Mouse (Mus musculus) forebrain, embryonic 10.5 days (tissue): ENCODE measurements around the gene Ripply1. TPM values are rescaled to one million over a fixed set of nuclear protein-coding genes. Genes with fewer than 3 reads are reported as not detected.

Experiments
- DNase-seq: peaks from one replicate; pipeline ENCODE4 v3.0.0-alpha.2; 2017; ENCODE audit warnings: low spot score; ENCODE audit errors: extremely low spot score
- H3K27ac ChIP-seq: fragments of 300-500 bp; sonication (generic); 2 replicates; pipeline ENCODE4 v1.5.1; 2016; ENCODE audit warnings: mild to moderate bottlenecking
- H3K27me3 ChIP-seq: fragments of 300-500 bp; sonication (generic); 2 replicates; pipeline ENCODE4 v1.6.1; 2016; ENCODE audit warnings: mild to moderate bottlenecking; ENCODE audit not compliant: poor library complexity, severe bottlenecking
- H3K36me3 ChIP-seq: fragments of 300-500 bp; sonication (generic); replicated peaks from 2 replicates; pipeline ENCODE4 v1.6.1; 2016; ENCODE audit warnings: mild to moderate bottlenecking, moderate library complexity
- H3K4me1 ChIP-seq: fragments of 300-500 bp; sonication (generic); 2 replicates; pipeline ENCODE4 v1.6.1; 2016
- H3K4me3 ChIP-seq: fragments of 300-500 bp; sonication (generic); 2 replicates; pipeline ENCODE4 v1.5.1; 2016; ENCODE audit warnings: mild to moderate bottlenecking, moderate library complexity
- H3K9me3 ChIP-seq: fragments of 300-500 bp; sonication (generic); 2 replicates; pipeline ENCODE4 v1.6.1; 2016; ENCODE audit warnings: mild to moderate bottlenecking, moderate library complexity
- WGBS: fragments of 180-500 bp; shearing (Covaris S2); methylation state at CpG from one replicate; pipeline ENCODE4 v1.1.7; 2016; 5-methylcytosine and 5-hydroxymethylcytosine counted together
- polyA plus RNA-seq: library from polyadenylated mRNA; unstranded; fragments of >200 nt; fragmentation: Nextera tagmentation; extraction: Ambion mirVana; gene quantifications from 2 replicates; pipeline ENCODE4 v1.2.1, GENCODE M21; 2016

The Ripply1 gene
- polyA plus RNA-seq, 1 experiment from 2014 or later, result 0.24 TPM

DNA sequence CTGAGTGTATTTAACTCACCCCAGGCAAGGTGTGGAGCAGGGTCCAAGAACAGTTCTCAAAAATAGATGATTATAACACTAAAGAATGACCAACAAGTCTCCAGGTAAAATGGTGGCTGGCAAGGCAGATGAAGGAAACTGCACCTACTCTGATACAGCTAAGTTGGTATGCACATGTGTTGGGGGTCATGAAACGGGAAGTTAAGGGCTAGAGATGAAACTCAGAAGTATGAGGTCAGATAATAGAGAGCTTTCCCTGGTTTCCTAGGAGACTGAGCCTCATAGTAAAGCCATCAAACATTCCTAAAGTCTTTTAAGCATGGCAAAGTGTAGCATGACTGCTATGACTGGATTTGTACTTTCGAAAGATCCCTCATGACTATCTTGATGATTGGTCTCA lies 20.9 kb upstream of the Ripply1 start:
- Histone ChIP-seq H3K4me1 (peaks cover 2% of the 10 kb centered on the region; the same call in 1 of the 2 replicates), H3K27me3 (peaks cover 94% of the 10 kb centered on the region), H3K27ac (no peak overlapping the region), H3K9me3 (no peaks in the 10 kb centered on the region), H3K4me3 (no peak overlapping the region), H3K36me3 (no peaks in the 10 kb centered on the region)
- 91% methylated on average over 2 of the region's 2 CpGs for WGBS
- DNase-seq, result no peak

DNA sequence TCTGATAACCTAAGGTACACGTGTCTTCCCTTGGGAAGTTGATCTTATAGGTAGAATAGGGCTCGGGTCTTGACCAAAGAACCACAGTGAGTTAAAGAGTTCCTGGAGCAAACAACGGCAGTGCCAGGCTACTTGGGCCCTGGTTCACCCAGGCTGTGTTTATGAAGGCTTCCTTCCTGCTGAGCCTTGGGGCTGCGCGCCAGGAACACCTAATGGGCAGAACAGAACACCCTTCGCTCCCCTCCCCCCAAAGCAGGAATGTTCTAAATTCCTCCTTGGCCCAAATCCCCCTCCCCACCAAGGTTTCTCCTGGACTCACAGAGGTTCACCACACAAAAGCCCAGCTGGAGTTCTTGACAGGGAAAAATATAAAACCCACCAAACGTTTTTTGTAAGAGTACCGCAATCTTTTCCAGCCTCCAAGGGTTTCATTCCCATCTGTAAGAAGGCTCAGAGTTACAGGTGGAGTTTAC lies 18.3 kb upstream of the Ripply1 start, which contains the start of gene Cldn2:
TSS of gene Cldn2 (plus strand) at position 423 of the 473 bp plus-strand sequence.
- Histone ChIP-seq H3K4me1 (no peaks in the 10 kb centered on the region; the same call in 1 of the 2 replicates), H3K27me3 (peaks cover 94% of the 10 kb centered on the region), H3K9me3 (no peaks in the 10 kb centered on the region), H3K4me3 (no peak within 1 kb of the TSS), H3K27ac (no peak within 1 kb of the TSS), H3K36me3 (no peaks in the 10 kb centered on the region)
- DNase-seq, result no peak
- 69% methylated on average over 8 of the region's 8 CpGs for WGBS

DNA sequence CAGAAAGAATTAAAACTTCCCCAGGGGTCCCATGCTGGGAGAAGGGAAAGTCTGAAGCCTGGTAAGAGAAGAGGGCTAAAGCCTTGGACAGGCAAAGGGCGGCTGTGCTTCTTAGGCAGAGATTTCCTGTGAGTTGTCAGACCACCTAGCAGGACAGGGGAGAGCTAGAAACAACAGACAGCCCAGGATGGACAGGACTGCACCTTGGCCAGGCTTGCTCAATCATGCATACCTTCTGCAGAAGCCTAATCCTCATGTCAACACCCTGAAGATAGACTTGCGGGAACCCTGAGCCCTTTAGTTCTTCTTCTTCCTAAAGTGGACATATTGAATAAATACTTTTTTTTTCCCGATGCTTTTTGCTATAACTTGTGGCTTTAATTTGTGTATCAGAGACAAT lies 17.8 kb upstream of the Ripply1 start:
- no peak for DNase-seq
- no peaks in the 10 kb centered on the region; the same call in 1 of the 2 replicates for H3K4me1 ChIP-seq
- 75% methylated on average over 3 of the region's 3 CpGs for WGBS
- peaks cover 95% of the 10 kb centered on the region for H3K27me3 ChIP-seq
- no peak overlapping the region for H3K27ac ChIP-seq
- no peaks in the 10 kb centered on the region for H3K36me3 ChIP-seq
- H3K4me3 ChIP-seq, result no peak overlapping the region
- H3K9me3 ChIP-seq, result no peaks in the 10 kb centered on the region

DNA sequence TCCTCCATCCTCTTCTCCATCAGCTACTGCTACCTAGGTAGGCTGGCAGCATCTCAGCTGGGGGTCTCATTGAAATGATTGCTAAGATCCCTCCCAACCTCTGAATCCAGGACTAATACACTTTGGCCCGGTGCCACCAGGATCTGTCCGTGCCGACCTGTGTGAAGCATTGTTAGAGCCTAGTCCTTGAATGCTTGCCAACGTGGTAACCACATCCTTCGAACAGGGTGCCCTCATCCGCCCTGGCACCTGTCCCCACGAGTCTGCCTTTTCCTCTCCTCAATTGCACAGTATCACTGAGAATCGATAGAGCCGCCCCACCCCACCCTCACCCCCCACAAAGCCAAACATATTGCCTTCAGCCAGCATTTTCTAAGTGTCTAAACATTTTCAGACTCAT lies 15.7 kb upstream of the Ripply1 start:
- no peak overlapping the region for H3K27ac ChIP-seq
- DNase-seq, result no peak
- H3K4me1 ChIP-seq, result no peaks in the 10 kb centered on the region; the same call in 1 of the 2 replicates
- H3K4me3 ChIP-seq, result no peak overlapping the region
- no peaks in the 10 kb centered on the region for H3K9me3 ChIP-seq
- WGBS, result 90% methylated on average over 9 of the region's 9 CpGs
- H3K27me3 ChIP-seq, result peaks cover 88% of the 10 kb centered on the region
- no peaks in the 10 kb centered on the region for H3K36me3 ChIP-seq

DNA sequence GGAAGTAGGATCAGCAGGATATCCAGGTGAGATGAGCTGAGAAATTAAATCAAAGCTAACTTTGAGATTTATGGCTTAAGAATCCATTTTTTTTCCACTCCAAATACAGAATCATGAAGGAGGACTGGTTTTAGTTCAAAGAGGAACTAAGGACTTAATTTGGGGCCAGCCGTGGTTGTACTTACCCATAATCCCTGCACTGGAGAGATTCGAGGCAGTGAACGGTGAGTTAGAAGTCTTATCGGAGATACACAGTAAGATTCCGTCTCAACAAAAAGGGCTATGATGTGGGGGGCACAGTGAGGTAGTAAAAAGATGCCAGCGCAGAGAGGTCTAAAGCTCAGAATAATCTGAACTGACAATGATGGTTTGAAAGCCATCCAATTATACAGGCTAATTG lies 13.9 kb upstream of the Ripply1 start:
- no peak overlapping the region for H3K4me3 ChIP-seq
- H3K27me3 ChIP-seq, result peaks cover 88% of the 10 kb centered on the region
- no peak overlapping the region for H3K27ac ChIP-seq
- no peaks in the 10 kb centered on the region for H3K36me3 ChIP-seq
- DNase-seq, result no peak
- no peaks in the 10 kb centered on the region; the same call in 1 of the 2 replicates for H3K4me1 ChIP-seq
- H3K9me3 ChIP-seq, result no peaks in the 10 kb centered on the region
- 85% methylated on average over 6 of the region's 6 CpGs for WGBS

DNA sequence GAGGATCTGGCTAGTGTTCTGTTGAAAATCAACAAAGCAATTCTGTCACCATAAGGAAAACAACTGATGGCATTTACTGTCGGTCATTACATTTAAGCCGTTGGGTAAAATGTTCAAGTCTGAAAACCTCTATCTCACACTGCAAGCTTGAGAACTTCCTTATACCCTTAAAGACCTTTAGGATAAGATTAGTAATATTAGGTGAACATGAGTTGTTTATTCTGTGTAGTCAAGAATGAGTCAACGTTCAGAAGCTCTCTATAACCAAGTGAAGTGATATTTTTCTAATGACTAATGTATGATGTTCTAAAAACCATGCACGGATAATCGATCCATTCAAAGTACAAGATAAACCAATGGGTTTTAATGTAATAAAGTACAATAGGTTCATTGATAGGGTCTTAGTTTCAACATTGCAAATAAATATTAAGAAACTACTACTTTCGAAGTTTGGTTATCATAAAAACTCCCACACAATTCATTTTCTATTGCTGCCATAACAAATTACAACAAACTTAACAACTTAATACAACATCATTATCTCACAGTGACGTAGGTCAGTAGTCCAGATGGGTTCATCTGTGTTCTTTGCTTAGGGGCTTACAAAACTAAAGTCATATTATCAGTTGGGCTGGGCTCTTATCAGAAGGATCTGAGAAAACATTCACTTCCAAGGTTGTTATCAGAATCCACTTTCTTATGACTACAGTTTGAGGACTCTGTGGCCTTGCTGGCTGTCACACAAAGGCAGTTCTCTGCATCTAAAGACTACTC lies 12.1 kb upstream of the Ripply1 start:
- H3K9me3 ChIP-seq, result no peaks in the 10 kb centered on the region
- WGBS, result 92% methylated on average over 7 of the region's 7 CpGs
- DNase-seq, result no peak
- no peak overlapping the region for H3K4me3 ChIP-seq
- peaks cover 87% of the 10 kb centered on the region for H3K27me3 ChIP-seq
- no peaks in the 10 kb centered on the region; the same call in 1 of the 2 replicates for H3K4me1 ChIP-seq
- H3K36me3 ChIP-seq, result no peaks in the 10 kb centered on the region
- no peak overlapping the region for H3K27ac ChIP-seq

DNA sequence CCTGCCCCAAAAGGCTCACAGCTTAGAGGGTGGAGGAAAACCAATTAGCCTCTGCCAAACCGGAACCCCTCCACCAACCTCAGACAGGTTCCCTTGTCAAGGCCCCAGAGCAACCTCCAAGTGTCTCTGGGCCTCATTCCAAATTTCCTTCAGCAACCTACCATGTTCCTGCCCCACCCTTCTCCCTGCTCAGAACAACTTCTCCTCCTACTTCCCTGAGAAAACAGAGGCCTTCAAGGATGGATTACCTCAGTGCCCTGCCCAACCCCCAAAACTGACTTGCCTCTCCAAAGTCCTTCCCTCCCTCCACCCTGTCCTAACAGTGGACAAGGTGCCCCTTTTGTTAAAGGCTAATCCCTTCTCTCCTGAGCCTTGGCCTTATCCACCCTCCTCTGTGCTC lies 3.6 kb upstream of the Ripply1 start:
- Histone ChIP-seq H3K9me3 (no peaks in the 10 kb centered on the region), H3K4me3 (no peak overlapping the region), H3K27me3 (peaks cover 86% of the 10 kb centered on the region), H3K27ac (no peak overlapping the region), H3K4me1 (peaks cover 14% of the 10 kb centered on the region), H3K36me3 (no peaks in the 10 kb centered on the region)
- DNase-seq, result no peak
- WGBS, result 16% methylated on average over 1 of the region's 1 CpGs

DNA sequence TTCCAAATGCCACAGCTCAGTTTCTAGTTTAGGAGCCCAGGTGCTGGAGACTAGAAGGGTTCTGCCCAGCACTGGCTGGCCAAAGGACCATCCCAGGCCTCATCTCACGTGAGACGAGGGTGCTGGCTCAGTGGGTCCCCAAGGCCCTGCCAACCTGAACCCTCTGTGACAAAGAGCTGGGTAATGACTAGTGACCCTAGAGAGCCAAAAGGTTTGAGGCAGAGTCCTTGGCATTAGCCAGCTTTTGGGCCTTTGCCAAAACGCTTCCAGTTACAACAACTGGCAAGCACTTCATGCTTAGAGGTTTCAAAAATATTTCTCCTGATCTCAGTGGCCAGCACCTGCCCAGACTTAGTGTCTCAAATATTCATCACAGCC lies 881 bp upstream of the Ripply1 start:
- DNase-seq, result no peak
- Histone ChIP-seq H3K4me1 (peaks cover 14% of the 10 kb centered on the region), H3K27ac (no peak overlapping the region), H3K36me3 (no peaks in the 10 kb centered on the region), H3K4me3 (no peak overlapping the region), H3K9me3 (no peaks in the 10 kb centered on the region), H3K27me3 (peaks cover 92% of the 10 kb centered on the region)
- WGBS, result 36% methylated on average over 3 of the region's 3 CpGs

DNA sequence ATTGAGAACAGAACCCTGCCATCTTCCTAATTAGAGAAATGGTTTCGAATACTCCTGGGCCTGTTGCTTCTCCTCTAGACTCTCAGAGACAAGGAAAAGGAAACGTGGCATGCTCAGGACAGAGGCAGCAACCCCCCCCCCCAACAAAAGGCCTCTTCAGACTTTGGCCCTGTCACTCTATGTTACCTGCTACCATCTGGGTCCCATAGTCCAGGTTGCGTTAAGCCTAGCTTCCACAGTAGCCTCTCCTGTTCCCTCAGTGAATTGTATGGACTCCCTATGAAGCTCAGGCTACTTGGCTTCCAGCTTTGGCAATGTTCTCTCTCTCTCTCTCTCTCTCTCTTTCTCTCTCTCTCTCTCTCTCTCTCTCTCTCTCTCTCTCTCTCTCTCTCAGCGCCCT lies 590 bp downstream of the Ripply1 start:
- Histone ChIP-seq H3K27me3 (peaks cover 99% of the 10 kb centered on the region), H3K4me1 (peaks cover 14% of the 10 kb centered on the region)

DNA sequence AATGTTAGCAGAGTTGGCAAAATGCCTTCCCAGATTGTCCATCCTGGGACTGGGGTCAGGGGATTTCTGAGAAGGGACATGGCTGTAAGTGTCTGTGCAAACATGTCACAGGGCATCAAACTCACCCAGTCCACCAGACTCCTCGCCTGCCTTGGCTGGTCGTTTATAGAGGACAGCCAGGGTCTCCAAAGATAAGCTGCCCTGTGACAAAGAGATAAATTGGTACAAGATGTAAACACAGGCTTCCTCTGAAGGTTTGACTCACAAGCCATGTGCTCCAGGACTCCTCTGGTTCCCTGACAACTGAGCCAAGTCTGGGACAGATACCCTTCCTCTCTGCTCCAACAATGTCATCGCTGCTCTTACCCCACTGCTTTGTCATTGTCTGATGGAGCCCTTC lies 1.2 kb downstream of the Ripply1 start:
- Histone ChIP-seq H3K9me3 (no peaks in the 10 kb centered on the region), H3K27ac (no peak overlapping the region), H3K27me3 (peaks cover 99% of the 10 kb centered on the region), H3K4me3 (no peak overlapping the region), H3K36me3 (no peaks in the 10 kb centered on the region), H3K4me1 (peaks cover 14% of the 10 kb centered on the region)
- no peak for DNase-seq
- 64% methylated on average over 3 of the region's 3 CpGs for WGBS

More for the DNA sequence above, 590 bp downstream of the Ripply1 start:
- Histone ChIP-seq H3K36me3 (no peaks in the 10 kb centered on the region), H3K4me3 (no peak overlapping the region), H3K9me3 (no peaks in the 10 kb centered on the region), H3K27ac (no peak overlapping the region)
- 80% methylated on average over 4 of the region's 4 CpGs for WGBS
- DNase-seq, result no peak

DNA sequence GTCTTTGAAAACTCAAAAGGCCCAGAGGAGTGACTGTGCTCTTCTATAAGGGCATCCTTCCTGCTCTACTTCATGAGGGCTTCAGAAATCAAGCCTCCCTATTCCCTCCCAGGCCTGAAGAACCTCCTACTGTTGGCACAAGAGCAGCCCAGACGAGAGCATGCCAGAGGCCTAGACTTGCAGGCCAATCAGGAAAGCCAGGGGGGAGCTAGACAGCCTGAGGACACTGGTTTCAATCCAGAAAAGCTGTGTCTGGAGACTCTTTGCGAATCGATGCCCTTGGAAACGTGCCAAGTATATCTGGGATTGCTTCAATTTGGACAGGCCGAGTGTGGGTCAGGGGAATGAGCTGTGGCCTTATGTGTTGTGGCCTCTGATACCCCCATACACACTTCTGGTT lies 2.8 kb downstream of the Ripply1 start:
- H3K4me1 ChIP-seq, result peaks cover 14% of the 10 kb centered on the region
- H3K9me3 ChIP-seq, result no peaks in the 10 kb centered on the region
- WGBS, result 84% methylated on average over 5 of the region's 5 CpGs
- DNase-seq, result no peak
- no peak overlapping the region for H3K27ac ChIP-seq
- H3K27me3 ChIP-seq, result peaks cover 99% of the 10 kb centered on the region
- no peak overlapping the region for H3K4me3 ChIP-seq
- H3K36me3 ChIP-seq, result no peaks in the 10 kb centered on the region

DNA sequence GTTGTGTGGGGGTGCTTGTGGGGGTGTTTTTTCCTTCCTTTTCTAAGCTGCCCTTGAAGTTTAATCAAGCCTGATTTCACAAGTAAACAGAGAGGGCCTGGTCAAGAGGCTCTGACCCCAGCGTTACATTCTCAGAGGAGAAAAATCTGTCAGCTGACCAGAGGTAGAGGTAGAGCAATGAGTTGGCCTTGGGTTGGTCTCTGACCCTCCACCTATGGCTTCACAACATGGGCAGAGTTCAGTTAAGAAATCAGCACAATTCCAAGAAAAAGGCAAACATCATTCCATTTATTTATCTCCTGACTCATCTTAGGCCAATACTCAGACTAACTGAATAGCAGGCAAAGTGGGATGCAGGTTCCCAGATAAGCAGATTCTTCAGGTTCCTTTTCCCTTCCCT lies 3.3 kb downstream of the Ripply1 start:
- 76% methylated on average over 1 of the region's 1 CpGs for WGBS
- Histone ChIP-seq H3K27me3 (peaks cover 96% of the 10 kb centered on the region), H3K9me3 (no peaks in the 10 kb centered on the region)

DNA sequence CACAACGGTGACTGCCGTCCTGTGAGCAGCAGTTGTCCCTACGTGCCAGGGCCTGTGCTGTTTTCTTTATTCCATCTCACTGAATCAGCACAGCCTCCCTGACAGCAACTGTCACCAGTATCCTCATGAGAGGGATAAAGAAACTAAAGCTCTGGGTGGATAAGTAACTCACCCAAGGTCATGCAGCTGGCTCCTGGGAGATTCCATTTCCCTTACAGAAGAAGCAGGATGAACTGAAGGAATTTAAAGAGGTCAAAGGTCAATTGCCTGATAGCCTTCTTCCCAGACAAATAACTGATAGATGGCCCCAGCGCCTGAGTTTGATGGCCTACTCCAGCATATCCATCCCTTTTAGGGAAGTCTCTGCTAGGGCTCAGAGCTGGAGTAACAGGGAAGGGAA lies 4.8 kb downstream of the Ripply1 start:
- WGBS, result 48% methylated on average over 4 of the region's 4 CpGs
- H3K36me3 ChIP-seq, result no peaks in the 10 kb centered on the region
- no peak for DNase-seq
- H3K4me1 ChIP-seq, result peaks cover 5% of the 10 kb centered on the region
- H3K4me3 ChIP-seq, result no peak overlapping the region
- no peaks in the 10 kb centered on the region for H3K9me3 ChIP-seq
- peaks cover 87% of the 10 kb centered on the region for H3K27me3 ChIP-seq
- no peak overlapping the region for H3K27ac ChIP-seq

More for the DNA sequence above, 3.3 kb downstream of the Ripply1 start:
- DNase-seq, result no peak
- Histone ChIP-seq H3K27ac (no peak overlapping the region), H3K36me3 (no peaks in the 10 kb centered on the region), H3K4me3 (no peak overlapping the region), H3K4me1 (peaks cover 14% of the 10 kb centered on the region)
